Mouse (Mus musculus) ES-E14 (cell line): Measurements from ENCODE around the gene Eif3l. TPM values are rescaled to one million over a fixed set of nuclear protein-coding genes. Genes with fewer than 3 reads are reported as not detected.

Source experiments
- DNase-seq: peaks from one replicate; pipeline ENCODE4 v3.0.0-alpha.2; 2013; ENCODE audit warnings: low read depth, low spot score
- H3K27ac ChIP-seq: 2 replicates; pipeline ENCODE4 v1.5.1; 2012; ENCODE audit warnings: low read depth, mild to moderate bottlenecking, low read length, moderate library complexity, mixed read lengths; ENCODE audit not compliant: poor library complexity, insufficient read depth, severe bottlenecking
- H3K36me3 ChIP-seq: 2 replicates; pipeline ENCODE4 v1.6.1; 2012; ENCODE audit warnings: mild to moderate bottlenecking, low read length, moderate library complexity, mixed read lengths; ENCODE audit not compliant: control insufficient read depth, poor library complexity, insufficient read depth, severe bottlenecking
- H3K4me1 ChIP-seq, 2 experiments: fragments of 150-350 bp in 1 of 2; sonication (generic) in 1 of 2; 2 replicates each; pipeline ENCODE4 v1.6.1; 2012; ENCODE audit warnings: low read length in 2 of 2, mild to moderate bottlenecking in 1 of 2, mixed read lengths in 1 of 2; ENCODE audit not compliant: control insufficient read depth in 2 of 2, insufficient read depth in 2 of 2, poor library complexity in 1 of 2
- H3K4me3 ChIP-seq, 2 experiments: fragments of 150-350 bp in 1 of 2; sonication (generic) in 1 of 2; 2 replicates each; pipeline ENCODE4 v1.5.1; 2012; ENCODE audit warnings: low read length in 2 of 2, low read depth in 1 of 2, mild to moderate bottlenecking in 1 of 2, mixed read lengths in 1 of 2; ENCODE audit not compliant: insufficient read depth in 1 of 2, poor library complexity in 1 of 2, severe bottlenecking in 1 of 2
- H3K9ac ChIP-seq: 2 replicates; pipeline ENCODE4 v1.6.1; 2012; ENCODE audit warnings: low read depth, mild to moderate bottlenecking, low read length, mixed read lengths; ENCODE audit not compliant: poor library complexity, insufficient read depth, severe bottlenecking
- H3K9me3 ChIP-seq: fragments of 150-350 bp; sonication (generic); 2 replicates; pipeline ENCODE4 v1.6.1; 2012; ENCODE audit warnings: low read depth, mild to moderate bottlenecking, low read length; ENCODE audit not compliant: control insufficient read depth, insufficient read depth
- CHD2 ChIP-seq: IDR thresholded peaks from 2 replicates; pipeline ENCODE4 v1.6.1; 2014; ENCODE audit warnings: mild to moderate bottlenecking, low read depth, low read length, inconsistent platforms
- HCFC1 ChIP-seq: IDR thresholded peaks from 2 replicates; pipeline ENCODE4 v1.6.1; 2012; ENCODE audit warnings: low read length, inconsistent platforms, borderline replicate concordance; ENCODE audit not compliant: insufficient read depth
- MAFK ChIP-seq: IDR thresholded peaks from 2 replicates; pipeline ENCODE4 v1.6.1; 2014; ENCODE audit warnings: mild to moderate bottlenecking, low read depth, low read length, inconsistent platforms; ENCODE audit not compliant: insufficient read depth
- ZC3H11A ChIP-seq: IDR thresholded peaks from 2 replicates; pipeline ENCODE4 v1.6.1; 2012; ENCODE audit warnings: low read depth, mild to moderate bottlenecking, inconsistent platforms, low read length, borderline replicate concordance
- ZNF384 ChIP-seq: IDR thresholded peaks from 2 replicates; pipeline ENCODE4 v1.6.1; 2012; ENCODE audit warnings: low read depth, low read length, inconsistent platforms
- in situ Hi-C, 2 experiments: fragments of 600-800 bp; cut with MboI; formaldehyde crosslinking; loops; one replicate each; pipeline ENCODE4 v1.15.1; 2025; ENCODE audit warnings: low sequenced_read_pairs in 2 of 2, inconsistent platforms in 1 of 2; ENCODE audit not compliant: unreplicated experiment in 2 of 2
- total RNA-seq: library from RNA; depleted of rRNA; stranded (reverse); fragments of 300-350 nt; gene quantifications from 2 replicates; pipeline ENCODE4 v1.2.3, GENCODE M21; 2012; rRNA removed

The Eif3l gene
- total RNA-seq, 1 experiment = 380 TPM

DNA sequence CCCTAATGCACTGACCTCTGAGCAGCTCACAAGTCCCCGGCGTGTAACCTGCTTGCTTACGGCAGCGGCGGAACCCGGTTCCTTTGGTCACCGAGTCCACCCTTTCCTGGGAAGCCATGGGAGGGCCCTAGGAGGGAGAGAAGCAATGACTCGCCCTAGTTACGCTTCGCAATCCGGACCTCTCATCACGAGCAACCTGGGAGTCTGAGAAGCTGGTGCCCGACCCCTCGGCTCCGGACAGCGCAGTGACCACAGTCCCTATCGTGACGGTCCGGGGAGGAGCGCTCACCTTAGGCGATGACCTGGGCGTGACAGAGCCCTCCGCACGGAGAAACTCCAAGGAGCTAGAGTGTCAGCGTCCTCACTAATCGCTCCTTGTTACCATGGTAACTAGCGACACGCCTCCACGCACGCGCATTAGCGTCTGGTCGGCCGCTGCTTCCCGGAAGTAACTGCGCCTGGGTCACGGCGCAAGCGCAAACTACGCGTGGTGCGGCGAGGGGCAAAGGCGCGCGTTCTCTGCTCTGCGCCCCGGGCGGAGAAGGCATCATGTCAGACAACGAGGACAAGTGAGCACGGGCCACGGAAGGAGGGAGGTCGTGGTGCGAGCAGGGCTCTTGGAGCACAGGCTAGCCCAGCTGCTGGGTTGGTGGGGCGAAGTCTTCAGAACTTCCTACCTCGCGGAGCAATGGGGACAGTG lies 66.0 kb downstream of the Eif3l start, which contains the start of the genes Polr2f and 1700088E04Rik:
TSS of gene Polr2f (plus strand) at position 144 of the 700 bp plus-strand sequence.
TSS of gene 1700088E04Rik (minus strand) at position 388 of the 700 bp plus-strand sequence.
- Histone ChIP-seq H3K4me3 (peak within 1 kb of the TSS; percentile 68 to 96), H3K36me3 (peaks cover 19% of the 10 kb centered on the region), H3K9ac (peak within 1 kb of the TSS; percentile 88), H3K9me3 (no peaks in the 10 kb centered on the region), H3K4me1 (peaks cover 4 to 8% of the 10 kb centered on the region in 2 experiments; a peak in 3 of 4 replicates), H3K27ac (peak within 1 kb of the TSS; percentile 46; the same call in 1 of the 2 replicates)
- no peak for TF ChIP-seq CHD2
- TF ChIP-seq MAFK = no peak
- DNase-seq = peak; percentile 96
- in situ Hi-C loops = no loop called here

DNA sequence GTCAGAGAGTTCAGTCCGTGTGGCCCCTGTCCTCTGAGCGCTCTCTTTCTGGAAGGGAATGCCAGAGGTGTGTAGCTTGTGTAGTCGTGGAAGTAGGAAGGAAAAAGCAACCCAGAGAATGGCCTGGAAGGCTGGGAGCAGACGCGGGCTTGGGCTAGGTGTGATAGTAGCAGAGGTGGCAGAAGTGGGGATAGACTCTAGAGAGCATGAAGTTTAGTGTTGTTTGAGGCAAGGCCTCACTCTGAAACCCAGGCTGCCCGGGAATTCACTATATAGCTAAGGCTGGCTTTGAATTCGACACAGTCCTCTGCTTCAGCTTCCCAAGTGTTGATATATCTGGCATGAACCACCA lies 66.6 kb downstream of the Eif3l start:
- Histone ChIP-seq H3K27ac (peak overlapping the region; percentile 46; the same call in 1 of the 2 replicates), H3K9ac (peak overlapping the region; percentile 88), H3K4me3 (peak overlapping the region; percentile 68 to 96), H3K9me3 (no peaks in the 10 kb centered on the region), H3K4me1 (peaks cover 4 to 8% of the 10 kb centered on the region in 2 experiments; a peak in 3 of 4 replicates), H3K36me3 (peaks cover 23% of the 10 kb centered on the region)
- TF ChIP-seq HCFC1 (no peak), ZNF384 (no peak), ZC3H11A (no peak), CHD2 (no peak), MAFK (no peak)
- DNase-seq = no peak
- in situ Hi-C loops = no loop called here

DNA sequence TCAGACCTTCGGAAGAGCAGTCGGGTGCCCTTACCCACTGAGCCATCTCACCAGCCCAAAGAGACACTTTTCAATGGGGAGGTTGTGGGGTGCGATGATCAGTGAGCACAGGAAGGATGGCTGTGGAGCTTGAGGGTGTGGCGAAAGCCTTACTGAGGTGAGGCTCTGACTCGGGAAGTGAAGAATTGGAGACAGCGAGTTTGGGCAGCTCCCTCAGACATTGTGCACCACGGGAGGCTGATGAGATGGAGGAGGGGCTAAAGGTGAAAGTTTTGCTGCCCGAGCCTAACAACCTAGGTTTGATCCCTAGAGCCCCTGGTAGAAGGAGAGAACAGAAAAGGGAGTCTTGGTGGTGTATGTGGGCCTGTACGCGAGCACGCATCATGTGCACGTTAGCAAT lies 68.3 kb downstream of the Eif3l start:
- Histone ChIP-seq H3K4me3 (no peak overlapping the region), H3K4me1 (peaks cover 4 to 8% of the 10 kb centered on the region in 2 experiments; a peak in 3 of 4 replicates), H3K36me3 (peaks cover 37% of the 10 kb centered on the region), H3K27ac (no peak overlapping the region), H3K9ac (no peak overlapping the region), H3K9me3 (no peaks in the 10 kb centered on the region)
- TF ChIP-seq ZC3H11A = no peak
- no peak for DNase-seq
- in situ Hi-C loops = no loop called here

Other genes with a start within 250 kb of the Eif3l start
- 4.7 and 8.3 TPM in 2 replicates for gene Cdc42ep1, start 232.6 kb upstream of the Eif3l start, total RNA-seq
- 4.2 TPM in 1 of 2 replicates, not detected in the other for gene Lgals2, start 219.7 kb upstream of the Eif3l start, total RNA-seq
- gene Gga1, start 198.0 kb upstream of the Eif3l start, total RNA-seq = 18.4 and 23.3 TPM in 2 replicates
- 0.11 TPM in 1 of 2 replicates, not detected in the other for gene Gm49510, start 175.5 kb upstream of the Eif3l start, total RNA-seq
- gene Sh3bp1, start 175.4 kb upstream of the Eif3l start, total RNA-seq = 10.5 and 17.3 TPM in 2 replicates
- 15.8 and 19.7 TPM in 2 replicates for gene Pdxp, start 161.3 kb upstream of the Eif3l start, total RNA-seq
- 541 and 1,081 TPM in 2 replicates for gene Lgals1, start 148.5 kb upstream of the Eif3l start, total RNA-seq
- gene Nol12, start 140.2 kb upstream of the Eif3l start, total RNA-seq = 26.1 and 26.6 TPM in 2 replicates
- 30.6 and 33.8 TPM in 2 replicates for gene Triobp, start 127.5 kb upstream of the Eif3l start, total RNA-seq
- gene H1f0, start 46.7 kb upstream of the Eif3l start, total RNA-seq = 39.9 and 41.0 TPM in 2 replicates
- gene Galr3, start 33.3 kb upstream of the Eif3l start, total RNA-seq = not detected in 2 replicates
- gene Ankrd54, start 12.3 kb upstream of the Eif3l start, total RNA-seq = 25.4 and 28.5 TPM in 2 replicates
- gene Micall1, start 33.7 kb downstream of the Eif3l start, total RNA-seq = 7.7 and 7.8 TPM in 2 replicates
- 238 and 318 TPM in 2 replicates for gene Polr2f, start 65.8 kb downstream of the Eif3l start, total RNA-seq
- gene 1700088E04Rik, start 66.1 kb downstream of the Eif3l start, total RNA-seq = 1.9 and 2.6 TPM in 2 replicates
- 0.31 and 0.42 TPM in 2 replicates for gene Sox10, start 90.1 kb downstream of the Eif3l start, total RNA-seq
- gene Pick1, start 154.0 kb downstream of the Eif3l start, total RNA-seq = 61.0 and 85.9 TPM in 2 replicates
- gene Gm49486, start 154.2 kb downstream of the Eif3l start, total RNA-seq = 0.16 and 0.36 TPM in 2 replicates
- 0.58 and 0.69 TPM in 2 replicates for gene Slc16a8, start 179.6 kb downstream of the Eif3l start, total RNA-seq
- 0.13 and 0.58 TPM in 2 replicates for gene Baiap2l2, start 210.4 kb downstream of the Eif3l start, total RNA-seq